Mouse (Mus musculus) cerebellum, postnatal 25 days (tissue): ENCODE results near the gene Gjc1.
A peak's percentile ranks its signal among the peaks of the same experiment; 100 is the strongest.

Experiments used
- DNase-seq, 2 experiments: peaks; one replicate each; pipeline ENCODE4 v3.0.0; 2021; ENCODE audit warnings: mixed read lengths in 2 of 2

Gjc1 gene

DNA sequence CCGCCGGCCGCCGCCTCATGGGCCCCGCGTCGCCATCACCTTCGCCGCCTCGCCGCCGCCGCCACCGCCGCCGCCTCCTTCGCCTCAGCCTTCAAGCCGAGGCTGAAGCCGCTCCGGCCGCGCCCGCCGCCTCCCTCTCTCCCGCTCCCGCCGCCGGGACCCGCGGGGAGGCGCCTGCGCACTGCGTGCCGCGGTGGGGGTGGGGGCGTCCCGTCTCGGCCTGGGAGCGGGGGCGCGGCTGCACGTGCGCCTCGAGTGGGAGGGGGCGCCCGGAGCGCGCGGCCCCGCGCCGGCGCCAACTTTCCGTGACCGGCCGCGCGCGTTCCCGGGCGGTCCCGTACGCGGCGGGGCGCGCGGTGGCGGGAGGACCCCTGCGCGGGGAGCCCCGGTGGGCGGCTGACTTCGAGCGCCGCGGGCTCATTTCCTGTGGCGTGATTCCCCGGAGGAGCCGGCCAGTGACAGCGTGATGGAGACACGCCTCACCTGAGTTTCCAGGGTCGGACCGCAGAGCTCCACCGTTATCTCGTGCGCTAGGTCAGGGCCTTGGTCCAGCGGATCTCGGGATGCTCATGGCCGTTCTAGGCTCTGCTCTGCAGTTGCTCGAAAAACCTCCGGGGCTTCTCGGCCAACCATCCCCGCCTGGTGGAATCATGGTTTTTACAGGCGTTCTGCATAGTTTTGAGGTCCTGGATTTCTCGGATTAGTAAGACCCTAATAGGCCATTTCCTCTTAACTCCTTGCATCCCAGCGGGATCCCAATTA is at the start of gene Gjc1:
Gene Gjc1 (minus strand): TSS at position 680 of the 762 bp plus-strand sequence.
- peak; percentile 69 to 83 for DNase-seq

- peak; percentile 70 to 86 for DNase-seq
Observed at GRCm38 (mm10) chr11:102864272-102864671, 44.8 kb upstream of the Gjc1 start.

DNA sequence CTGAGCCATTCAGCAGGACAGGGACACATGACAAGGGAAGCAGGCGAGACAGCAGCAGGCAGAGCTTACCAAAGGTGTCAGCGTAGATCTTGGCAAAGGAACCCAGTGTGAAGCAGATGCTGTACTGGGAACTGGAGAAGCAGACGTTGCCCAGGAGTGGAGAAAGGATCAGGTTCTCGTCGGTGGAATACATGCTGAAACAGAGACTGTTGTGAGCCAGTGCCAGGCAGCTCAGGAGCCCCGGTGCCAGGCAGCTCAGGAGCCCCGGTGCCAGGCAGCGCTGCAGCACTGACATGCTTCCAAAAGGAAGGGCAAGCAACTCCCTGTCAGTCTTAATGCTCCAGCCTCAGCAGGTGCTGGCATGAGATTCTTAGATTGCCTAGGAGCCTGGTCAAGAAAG is 40.4 kb upstream of the Gjc1 start:
- DNase-seq: peak; percentile 67

GRCm38 (mm10) chr11:102858951-102859350 is 39.5 kb upstream of the Gjc1 start:
- DNase-seq: peak; percentile 51 to 60

GRCm38 (mm10) chr11:102855941-102856340 is 36.4 kb upstream of the Gjc1 start:
- no peak for DNase-seq

DNA sequence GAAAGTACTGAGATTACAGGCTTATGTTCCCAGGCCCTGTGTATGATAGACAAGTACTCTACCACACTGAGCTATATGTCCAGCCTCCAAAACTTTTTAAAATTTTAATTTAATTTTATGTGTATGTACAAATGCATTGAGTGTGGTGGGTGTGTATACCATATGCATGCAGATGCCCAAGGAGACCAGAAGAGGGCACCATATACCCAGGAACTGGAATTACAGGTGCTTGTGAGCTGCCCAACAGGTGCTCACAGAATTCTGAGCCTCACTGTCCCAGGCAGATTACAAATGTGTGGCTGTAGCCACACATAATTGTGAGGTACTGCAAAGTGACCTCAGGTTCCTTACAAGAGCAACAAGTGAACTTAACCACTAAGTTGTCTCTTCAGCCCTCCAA is 34.3 kb upstream of the Gjc1 start:
- DNase-seq: no peak

DNA sequence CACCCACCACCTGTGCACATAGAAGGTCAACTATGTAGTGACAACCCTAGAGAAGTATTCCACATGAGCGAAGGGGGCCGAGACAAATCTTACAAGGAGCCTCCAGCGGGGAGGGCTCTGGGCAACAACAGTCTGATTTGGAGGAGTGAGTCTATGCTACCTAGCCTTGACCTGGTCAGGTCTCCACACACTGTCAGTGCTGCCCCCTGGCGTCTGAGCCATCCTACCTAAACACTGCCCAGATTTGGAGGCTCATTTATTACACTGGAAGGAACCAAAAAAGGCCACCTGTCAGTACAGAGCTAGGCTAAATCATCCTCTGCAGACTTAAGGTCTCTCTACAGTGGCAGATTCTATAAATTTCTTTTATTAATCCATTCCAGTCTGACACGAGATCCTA is 32.4 kb upstream of the Gjc1 start:
- peak; percentile 81 to 88 for DNase-seq

DNA sequence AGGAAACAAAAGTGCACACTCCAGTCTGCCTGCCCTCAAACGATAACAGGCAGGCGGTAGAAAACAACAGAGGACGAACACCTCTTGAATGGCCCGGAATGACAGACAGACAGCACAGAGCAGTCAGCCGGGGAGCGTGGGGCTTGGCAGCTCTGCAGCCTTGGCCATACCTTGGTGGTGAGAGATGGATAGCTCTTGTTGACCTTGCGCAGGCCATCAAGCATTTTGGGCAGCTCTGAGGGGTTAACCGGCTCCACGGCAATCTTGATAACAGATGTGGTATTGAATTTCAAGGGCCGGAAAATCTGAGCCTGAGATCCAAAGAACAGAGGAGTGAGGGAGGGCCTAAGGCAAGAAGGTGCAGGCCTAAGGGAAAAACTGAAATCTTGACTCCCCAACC is 26.4 kb upstream of the Gjc1 start:
- no peak for DNase-seq

DNA sequence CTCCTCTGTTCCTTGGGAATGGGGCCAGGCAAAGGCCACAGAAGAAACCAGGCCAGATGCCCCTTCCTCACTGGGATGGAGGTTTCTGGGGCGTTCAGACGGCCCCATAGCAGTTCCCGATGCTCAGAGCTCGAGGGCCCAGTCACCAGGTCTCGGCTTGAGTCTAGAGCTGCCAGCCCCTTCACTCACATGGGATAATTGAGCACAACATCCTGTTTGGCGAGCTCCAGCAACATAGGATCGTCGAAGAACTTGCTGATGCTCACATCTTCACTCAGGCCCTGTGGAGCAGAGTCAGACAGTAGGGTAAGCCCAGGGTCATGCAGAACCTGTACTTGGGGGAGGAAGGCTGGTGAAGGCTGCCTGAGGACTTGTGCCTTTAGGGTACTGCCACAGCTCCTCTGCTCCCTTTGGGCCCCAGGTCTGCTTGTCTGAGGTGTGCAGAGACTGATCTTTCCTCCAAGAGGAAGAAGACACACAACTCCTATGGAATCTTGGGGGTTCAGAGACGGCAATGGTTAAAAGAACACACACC is 19.2 kb upstream of the Gjc1 start:
- DNase-seq: no peak

DNA sequence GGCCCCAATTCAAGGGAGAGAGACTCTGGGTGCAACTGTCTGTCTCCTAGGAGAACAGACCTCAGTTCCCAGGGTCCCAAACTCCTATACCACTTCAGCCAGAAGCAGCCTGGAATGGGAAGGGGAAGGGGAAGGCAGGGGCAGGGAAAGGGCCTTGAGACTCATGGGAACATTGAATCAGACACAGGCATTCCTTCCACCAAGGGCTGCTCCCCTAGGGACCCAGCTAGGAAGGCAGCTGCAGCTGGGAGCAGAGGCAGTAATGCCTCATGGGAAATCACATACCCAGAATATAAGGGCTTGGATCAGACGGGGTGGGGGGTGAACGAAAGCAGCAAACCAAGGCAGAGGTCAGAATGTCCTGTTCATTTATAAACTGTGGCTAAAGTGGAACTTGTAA is 18.6 kb upstream of the Gjc1 start:
- no peak for DNase-seq

GRCm38 (mm10) chr11:102837385-102837784 is 17.9 kb upstream of the Gjc1 start:
- no peak for DNase-seq

DNA sequence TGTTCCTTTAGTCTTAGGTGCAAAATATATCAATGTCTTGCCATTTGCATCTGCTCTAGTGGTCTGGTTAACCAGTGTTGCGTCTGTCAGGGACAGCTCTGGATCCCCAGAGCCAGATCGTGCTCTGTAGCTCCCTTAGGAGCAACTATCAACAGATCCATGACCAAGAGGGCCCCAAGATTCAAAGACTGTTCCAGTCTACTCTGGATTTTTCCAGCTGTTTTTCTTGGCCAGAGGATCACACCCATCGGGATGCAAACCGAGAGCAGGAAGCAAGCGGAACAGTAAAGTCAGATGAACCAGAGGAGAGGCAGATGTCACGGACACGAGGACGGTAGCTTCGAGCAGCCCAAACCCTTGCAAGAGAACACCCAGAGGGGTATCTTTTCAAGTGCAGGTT is 16.6 kb upstream of the Gjc1 start:
- no peak for DNase-seq

- no peak for DNase-seq
Observed at GRCm38 (mm10) chr11:102835549-102835948, 16.0 kb upstream of the Gjc1 start, which contains the start of gene Higd1b. Gene Higd1b, plus strand, starts transcription at chr11:102835849.

- no peak for DNase-seq
Observed at GRCm38 (mm10) chr11:102834219-102834618, 14.7 kb upstream of the Gjc1 start.

DNA sequence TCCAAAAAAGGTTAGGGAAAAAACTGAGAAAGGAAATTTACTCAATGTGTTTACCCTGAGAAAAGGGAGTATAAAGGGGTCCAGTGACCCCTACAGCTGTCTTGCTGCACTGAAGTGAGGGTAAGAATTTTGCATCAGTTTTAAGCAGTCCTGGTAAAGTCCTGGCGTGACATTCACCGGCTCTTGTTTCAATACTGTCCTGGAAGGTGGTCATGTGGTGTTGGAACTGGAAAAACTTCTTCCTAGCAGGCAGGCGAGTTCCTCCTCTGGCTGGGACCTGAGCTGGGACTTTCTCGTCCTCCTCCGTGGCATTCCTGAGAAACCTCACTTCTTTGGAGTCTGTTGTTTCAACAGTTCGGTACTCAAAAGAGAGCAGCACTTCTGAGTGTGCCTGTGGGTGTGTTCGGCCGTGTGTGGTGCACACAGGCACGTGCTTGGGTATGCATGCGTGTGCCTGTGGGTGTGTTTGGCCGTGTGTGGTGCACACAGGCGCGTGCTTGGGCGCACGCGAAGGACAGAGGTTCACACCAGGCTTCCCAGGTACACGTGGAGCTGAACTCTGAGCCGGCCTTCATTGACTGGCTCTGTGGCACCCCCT is 13.3 kb upstream of the Gjc1 start:
- no peak for DNase-seq

GRCm38 (mm10) chr11:102830276-102830675 is 10.8 kb upstream of the Gjc1 start:
- no peak for DNase-seq

GRCm38 (mm10) chr11:102827097-102827496 is 7.6 kb upstream of the Gjc1 start:
- DNase-seq: no peak

DNA sequence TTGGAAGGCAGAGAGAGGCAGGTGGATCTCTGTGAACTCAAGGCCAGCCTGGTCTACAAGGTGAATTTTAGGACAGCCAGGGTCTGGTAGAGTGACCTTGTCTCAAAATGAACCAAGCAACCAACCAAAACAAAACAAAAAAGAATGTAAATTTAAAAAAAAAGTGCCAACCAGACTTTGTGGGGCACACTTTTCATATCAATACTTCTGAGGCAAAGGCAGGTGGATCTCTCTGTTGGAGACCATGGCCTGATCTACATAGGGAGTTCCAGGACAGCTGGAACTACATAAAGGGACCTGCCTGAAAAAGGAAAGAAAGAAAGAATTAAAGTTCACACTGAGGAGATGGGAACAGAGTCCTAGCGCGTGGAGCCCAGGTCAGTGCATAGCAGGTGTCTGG is 7.0 kb upstream of the Gjc1 start:
- no peak for DNase-seq

GRCm38 (mm10) chr11:102821231-102821630 is 1.7 kb upstream of the Gjc1 start:
- DNase-seq: peak in 1 of 2 experiments; percentile 15

DNA sequence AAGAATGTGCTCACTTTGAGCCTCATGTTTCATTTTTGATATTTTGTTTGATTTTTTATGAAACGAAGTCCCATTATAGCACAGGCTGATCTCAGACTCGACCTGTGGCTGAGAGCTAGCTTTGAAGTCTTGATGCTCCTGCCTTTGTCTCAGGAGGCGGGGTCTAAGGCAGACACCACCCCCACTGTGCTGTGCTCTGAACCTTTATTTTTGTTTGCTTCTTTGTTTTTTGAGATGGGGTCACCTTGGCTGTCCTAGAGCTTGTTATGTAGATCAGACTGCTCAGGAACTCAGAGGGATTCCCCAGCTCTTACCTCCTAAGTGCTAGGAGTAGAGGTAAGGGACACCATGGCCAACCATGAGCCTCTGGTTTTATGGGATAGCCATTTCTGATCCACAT is 932 bp upstream of the Gjc1 start:
- DNase-seq: no peak

DNA sequence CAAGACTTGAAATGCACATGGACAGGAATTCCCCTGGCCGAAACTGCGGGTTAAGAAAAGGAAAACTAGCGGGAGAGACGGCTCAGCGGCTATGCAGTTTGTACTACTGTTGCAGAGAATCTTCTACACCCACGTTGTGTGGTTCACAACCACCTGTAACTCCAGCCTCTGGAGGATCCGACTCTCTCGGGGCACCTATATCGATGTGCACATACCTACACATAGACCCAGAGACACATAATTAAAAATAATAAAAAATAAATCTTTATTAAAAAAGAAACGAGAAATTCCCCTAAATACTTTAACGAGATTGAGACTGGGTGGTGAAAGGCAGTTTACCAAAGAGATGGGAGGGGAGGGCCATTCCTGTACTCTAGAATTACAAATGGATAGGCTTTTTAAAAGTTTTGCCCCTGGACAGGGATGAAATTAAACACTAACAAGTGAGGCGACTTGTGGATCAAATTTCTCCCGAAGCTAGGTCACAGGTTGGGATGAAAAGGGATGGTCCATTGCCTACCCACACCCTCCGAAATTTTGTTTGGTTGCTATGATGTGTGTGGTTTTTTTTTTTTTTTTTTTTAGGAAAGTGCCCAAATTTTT is 384 bp upstream of the Gjc1 start:
- no peak for DNase-seq

GRCm38 (mm10) chr11:102818121-102819020 is 1.1 kb downstream of the Gjc1 start:
- peak; percentile 37 to 54 for DNase-seq

DNA sequence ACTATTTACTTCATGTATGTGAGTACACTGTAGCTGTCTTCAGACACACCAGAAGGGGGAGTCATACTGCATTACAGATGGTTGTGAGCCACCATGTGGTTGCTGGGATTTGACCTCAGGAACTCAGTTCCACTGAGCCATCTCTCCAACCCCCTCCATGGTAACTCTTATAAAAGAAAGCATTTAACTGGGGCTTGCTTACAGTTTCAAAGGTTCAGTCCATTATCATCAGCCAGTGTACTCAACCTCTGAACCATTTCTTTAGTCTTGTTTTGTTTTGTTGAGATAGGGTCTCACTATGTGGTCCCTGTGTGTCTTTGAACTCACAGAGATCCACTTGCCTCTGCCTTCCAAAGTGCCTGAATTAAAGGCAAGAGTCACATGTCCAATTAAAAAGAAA is 4.6 kb downstream of the Gjc1 start:
- DNase-seq: no peak
